Mouse (Mus musculus) lung, adult 18-20 months (tissue): ENCODE measurements around the gene Cpne5.

Source experiments
- DNase-seq, 2 experiments: peaks; one replicate each; pipeline ENCODE4 v3.0.0; 2022; ENCODE audit warnings: mixed read lengths in 2 of 2

Cpne5 gene

DNA sequence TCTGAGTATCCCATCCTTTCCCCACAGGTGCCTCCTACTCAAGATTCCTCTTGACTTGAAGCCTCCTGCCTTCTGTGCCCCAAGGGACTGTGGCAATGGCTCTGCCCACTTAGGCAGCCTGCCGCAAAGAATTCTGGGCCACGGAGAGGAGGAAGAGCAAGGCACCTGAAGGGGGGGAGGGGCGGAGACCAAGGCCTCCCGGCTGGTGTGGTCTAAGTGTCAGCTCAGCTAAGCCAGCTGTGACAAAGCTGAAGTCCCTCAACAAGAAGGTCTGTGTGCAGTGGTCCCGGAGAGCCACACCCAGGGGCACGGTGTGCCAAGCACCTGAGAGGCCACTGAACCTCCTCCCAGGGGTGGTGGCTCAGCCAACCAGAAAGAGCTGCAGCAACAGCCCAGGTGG lies 70.6 kb downstream of the Cpne5 start:
- peak; percentile 61 for DNase-seq

DNA sequence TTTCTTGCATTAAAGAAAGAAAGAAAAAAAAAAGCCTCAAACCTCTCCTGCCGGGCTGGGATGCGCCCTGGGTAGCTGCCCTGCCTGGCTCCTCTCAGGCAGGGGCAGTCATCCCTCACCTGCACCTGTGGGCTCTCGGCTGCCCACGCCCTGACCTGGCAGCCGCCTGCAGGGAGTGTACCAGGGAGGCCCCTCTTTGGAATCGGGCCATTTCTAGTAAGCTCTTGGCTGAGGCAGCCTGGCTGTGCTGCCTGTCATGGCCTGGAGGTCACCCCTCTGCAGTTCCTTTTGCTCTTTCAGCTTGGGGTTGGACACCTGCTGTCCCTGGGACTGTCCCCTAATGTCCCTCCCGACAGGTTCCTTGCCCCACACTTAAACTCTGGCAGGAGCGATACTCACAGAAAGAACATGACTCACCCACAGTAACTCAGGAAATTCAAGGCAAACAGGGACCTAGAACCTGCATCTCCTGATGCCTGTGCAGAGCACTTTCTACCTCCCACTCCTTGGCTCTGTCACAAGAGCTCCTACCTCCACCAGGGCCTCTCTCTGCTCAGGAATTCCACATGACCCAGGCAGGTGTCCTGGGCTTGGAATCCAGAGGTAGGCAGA lies 71.9 kb downstream of the Cpne5 start:
- DNase-seq = no peak

DNA sequence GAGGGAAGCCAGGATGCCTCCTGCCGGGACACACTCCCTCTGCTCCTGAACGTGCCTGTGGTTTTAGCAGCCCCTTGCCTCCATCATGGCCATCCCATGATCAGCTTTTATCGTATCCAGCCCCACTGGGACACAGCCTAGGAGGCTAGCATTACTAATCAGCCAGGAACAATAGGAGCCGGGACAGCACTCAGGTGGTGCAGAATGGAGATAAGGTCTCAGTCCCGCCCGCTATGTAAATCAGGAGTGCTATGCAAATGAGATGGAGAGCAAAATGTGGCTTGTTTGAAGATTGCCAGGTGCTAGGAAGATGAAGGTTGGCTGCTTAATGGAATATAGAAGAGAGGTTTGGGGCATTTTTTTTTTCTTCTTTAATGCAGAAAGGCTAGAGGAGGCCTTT lies 72.5 kb downstream of the Cpne5 start:
- no peak for DNase-seq

DNA sequence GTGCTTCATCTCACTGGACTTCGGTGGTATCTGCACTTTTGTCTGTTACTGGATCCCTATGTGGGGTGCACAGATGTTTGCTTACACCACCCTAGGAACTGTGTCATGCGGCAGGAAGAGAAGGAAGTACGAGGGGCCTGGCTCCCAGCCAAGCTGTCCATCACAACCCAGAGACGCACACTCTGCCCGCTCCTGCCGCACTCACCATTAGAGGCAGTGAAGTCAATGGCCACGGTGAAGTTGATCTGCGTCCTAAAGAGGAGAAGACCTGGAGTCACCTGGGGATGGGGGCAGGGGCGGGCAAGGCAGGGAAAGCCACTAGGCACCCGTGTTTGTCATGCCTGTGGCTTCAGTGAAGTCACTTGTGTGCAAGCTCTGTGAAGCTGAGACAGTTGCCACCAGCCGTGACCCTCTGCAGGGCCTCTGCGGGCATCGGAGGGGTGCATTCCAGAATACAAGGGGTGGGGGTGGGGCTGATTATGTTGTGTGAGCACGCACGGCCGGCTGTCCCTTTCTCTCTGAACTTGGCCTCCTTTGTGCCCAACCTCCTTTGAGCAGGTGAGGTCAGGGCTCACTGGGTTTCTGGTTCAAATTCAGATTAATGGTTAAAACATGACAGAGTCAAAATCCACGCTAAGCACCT lies 73.4 kb downstream of the Cpne5 start:
- DNase-seq = peak; percentile 66 to 67

DNA sequence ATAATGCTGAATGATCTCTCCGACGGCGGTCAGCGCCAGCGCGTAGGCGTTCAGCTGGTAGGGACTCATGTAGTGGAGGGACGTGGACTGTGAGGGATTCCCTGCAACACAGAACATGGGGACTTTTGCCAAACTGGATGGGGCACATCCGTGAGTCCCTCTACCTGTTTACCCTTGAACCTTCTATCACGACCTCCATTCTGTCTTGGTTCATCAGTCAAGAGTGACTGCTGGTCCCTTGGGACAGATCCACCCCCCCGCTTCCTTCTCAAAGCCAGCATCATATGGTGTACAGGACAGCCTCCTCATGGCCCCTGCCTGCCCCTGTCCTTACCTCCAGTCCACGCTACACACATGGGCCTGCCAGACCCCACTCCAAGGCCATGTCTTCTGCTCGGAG lies 75.6 kb downstream of the Cpne5 start:
- DNase-seq = no peak

DNA sequence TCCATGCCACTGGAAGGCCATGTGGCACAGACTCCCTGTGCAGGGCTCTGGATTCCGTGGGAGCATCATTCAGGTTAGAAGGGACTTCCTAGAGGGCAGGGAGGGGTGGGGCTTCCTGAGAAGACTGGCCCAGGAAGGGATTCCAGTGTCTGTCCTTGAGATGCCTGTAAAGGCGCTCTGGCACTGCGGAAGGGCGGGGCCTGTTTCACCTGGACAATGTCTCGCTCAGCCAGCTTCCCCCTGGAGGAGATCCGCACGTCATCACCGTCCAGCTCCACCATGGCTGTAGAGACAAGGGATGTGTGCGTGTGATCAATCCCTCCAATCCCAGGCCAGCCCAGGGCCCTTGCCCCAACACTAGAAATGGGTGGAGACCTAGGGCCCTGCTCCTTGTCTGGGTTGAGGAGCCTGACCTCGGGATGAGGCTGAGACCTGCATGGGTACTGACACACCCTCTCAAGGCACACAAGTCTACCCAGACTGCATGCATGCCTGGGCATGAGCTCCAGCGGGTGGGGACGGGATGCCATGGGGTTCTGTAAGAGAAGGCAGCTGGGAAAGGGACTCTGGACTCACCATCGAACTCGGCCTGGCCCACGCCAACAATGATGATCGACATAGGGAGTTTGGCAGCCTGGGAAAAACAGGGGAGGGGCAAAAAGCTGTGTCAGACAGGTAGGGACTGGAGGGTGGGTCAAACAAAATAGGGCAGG lies 78.1 kb downstream of the Cpne5 start:
- DNase-seq = no peak

DNA sequence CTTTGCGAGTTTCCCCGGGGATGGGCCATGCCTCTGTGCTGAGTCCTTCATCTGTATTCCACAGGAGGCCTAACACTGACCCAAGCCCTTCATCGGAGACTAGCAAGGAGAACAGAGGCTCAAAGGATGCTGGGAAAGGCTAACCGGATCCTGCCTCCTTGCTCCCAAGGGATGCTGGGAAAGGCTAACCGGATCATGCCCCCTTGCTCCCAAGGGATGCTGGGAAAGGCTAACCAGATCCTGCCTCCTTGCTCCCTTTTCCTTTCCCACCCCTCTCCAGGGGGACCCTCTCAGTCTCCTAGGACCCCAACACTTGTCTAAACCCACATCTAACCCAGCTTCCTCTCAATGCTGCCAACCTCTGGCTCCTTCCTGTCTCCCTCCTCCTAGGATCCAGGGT lies 78.6 kb downstream of the Cpne5 start:
- DNase-seq = no peak

DNA sequence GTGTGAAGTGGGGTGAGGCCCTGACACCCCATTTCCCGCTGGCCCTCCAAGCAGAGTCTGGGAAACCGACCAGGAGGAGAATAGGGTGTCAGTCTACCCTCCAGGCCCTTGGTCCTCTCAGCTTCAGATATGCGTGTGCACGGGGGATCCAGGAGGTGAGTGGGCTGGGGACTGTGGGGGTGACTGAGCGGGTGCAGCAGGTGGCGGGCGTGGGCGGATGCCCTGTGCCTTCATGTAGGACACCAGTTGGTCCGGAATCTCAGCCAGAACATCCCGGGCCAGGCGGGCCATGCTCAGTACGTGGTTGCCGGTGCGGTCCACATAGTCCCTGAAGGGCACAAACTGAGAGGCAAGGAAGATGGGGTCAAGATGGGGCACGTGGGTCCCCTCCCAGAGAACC lies 79.1 kb downstream of the Cpne5 start:
- DNase-seq = no peak

DNA sequence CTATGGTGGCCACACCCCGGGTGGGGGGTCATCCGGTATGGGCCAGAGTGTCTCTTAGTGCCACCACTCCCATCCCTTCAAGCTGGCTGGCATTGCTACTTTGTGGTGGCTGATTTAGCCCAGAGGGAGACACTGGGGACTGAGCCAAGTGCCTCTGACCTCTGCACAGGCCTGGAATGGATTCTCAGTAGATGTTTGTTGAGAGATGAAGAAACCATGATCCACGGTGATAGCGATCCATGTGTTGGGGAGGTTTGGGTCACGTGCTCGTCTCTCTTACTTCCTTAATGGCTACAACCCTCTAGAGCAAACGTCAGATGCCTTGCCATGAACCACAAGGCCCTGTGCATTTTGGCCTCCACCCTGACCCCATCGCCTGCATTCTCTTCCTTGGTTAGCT lies 81.1 kb downstream of the Cpne5 start:
- peak; percentile 33 to 36 for DNase-seq

DNA sequence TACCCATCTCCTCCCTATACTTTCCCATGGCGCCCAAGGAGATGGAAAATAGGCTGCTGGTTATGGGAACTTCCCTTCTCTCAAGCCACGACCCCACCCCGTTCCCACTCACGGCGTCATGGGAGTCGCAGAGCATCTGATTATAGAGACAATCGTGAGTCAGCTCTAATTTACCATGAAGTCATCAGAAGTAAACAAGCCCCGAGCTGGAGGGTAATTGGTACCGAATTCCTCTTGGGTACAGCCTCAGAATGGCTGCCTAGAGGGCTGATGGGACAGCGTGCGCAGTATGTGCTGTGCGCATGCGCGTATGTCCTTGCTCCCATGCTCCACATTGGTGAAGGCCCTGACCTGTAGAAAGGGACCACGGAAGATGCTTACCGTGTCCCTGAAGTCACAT lies 81.6 kb downstream of the Cpne5 start:
- DNase-seq = no peak

DNA sequence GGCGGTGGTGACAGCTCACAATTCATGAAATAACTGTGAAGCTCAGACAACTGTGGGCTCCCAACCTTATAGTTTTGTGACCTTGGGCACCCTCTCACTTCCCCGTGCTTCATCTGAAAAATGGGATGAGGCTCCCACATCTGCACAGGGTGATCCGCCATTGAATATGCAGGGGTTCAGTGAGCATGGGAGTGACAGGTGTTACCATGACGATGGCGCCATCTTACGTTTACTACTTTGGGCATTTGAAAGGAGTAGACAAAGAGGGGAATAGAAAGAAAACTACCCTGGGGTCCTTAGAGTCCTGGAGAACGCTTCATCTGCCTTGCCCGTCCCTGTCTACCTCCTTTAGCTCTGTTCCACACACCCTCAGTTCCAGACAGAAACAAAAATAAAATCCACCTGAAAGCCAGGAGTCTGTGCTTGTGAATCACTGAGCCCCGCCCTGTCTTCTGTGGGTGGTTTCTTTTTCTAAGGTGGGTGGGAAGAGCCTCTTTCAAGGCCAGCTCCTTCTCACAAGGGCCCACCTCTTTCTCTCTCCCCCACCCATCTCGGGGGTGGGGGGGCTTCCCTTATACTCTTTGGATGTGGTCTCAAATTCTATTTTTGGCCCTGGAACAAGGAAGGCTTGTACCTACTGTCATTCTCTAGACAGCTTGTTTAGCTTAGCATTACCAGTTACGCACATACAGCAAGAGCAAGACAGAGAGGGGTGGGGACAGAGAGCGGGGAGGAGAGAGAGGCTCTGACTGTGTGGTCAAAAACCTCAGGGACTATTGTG lies 82.4 kb downstream of the Cpne5 start:
- no peak for DNase-seq

DNA sequence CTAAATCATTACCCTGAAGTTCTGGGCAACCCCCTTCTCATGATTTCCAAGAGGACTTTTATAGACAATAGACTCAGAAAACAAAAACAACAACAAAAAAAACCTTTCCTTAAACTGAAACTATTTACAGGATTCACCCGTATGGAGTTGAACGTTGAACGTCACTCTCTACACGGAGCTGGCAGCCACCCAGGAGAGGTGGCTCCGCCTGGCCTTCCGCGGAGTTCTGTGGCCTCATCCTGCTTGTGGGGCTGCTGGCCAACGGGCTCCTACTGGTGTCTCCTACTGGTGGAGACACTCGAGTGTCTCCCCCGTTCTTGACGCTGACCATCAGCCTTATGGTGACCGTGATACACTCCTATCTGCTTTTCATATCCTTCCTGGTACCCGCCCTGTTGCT lies 83.7 kb downstream of the Cpne5 start:
- DNase-seq = no peak

DNA sequence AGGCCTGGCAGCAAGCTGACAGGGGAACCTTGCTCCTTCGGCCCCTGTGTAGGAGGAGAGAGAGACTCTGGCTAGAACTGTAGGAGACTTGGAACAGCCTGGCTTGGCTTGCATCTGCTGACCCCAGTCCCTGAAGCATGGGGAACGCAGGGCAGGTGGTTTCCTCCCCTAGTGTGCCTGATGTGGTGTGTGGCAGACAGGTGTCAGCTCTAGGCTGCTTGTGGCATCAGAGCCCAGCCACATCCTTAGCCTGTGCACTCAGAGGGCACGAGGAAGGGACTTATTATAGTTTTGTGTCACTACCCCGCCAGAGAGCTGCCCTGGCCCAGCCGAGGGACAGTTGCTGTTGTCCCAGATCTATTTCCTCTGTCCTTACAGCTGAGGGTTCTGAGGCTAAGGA lies 85.4 kb downstream of the Cpne5 start:
- DNase-seq = no peak

DNA sequence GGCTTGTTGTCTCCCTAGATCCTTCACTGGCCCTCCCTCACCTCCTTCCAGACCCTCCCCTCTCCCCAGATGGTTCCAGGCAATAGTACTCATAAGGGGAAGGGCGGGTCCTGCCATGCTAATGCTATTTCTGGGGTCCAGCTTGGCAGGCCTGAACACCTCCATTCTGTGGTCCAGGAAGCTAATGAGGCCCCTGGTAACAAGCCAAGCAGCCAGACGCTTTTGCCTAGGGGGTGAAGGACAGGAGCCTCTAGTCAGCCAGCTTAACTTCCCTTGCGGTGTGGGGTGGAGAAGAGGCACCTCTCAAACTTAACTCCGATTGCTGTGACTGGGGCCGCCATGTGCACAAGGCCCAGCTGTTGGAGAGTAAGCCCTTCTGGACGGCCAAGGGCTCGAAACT lies 88.2 kb downstream of the Cpne5 start:
- DNase-seq = no peak

DNA sequence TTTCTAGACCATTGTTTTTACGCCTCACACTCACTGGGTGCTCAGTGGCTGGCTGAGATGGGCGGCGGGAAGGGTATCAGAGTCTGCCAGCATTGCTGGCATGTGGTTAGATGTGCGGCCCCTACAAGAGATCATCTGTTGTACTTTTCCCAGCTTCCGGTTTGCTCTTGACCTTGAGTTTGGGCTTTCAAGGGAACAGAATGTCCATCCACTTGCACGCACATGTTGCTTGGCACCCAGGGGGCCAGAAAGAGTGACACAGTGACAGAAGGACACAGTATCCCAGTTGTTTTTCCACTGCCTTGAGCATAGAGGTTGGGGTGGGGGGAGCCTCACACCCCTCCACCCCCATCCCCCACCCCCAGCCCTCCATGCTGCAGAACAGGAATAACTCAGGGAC lies 90.2 kb downstream of the Cpne5 start:
- DNase-seq = no peak

DNA sequence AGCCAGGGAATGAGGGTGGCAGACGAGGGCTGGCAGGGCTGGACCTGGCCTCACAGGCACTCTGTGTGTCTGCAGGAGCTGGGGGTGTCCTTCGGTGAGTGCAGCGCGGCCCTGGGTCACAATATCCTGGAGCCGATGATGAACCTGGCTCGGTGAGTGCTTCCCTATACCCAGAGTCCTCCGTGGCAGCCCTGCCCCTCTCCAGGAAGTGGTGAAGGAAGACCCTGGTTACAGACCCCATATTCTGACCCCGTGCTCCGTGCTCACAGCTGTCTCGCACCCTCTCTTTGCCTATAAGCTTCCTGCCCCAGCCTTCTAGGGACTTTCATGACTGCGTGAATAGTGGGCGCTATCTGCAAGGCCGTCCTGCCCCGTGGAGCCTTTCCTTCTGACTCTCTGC lies 90.7 kb downstream of the Cpne5 start:
- no peak for DNase-seq

DNA sequence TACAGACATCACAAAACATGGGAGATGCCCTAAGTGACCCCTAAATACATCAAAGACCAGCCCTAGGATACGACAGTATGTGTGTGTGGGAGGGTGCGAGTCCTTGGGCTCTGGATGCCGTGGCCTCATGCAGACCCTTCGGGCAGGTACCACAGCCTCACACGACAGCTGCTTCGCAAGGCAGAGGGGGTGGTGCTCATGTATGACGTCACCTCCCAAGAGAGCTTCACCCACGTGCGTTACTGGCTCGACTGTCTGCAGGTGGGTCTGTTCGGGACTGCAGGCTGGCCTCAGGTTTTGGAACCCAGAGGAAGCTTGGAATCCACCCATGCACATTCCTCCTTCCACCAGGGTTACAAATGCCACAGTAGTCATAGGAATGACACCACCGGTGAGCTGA lies 92.9 kb downstream of the Cpne5 start:
- DNase-seq = no peak

DNA sequence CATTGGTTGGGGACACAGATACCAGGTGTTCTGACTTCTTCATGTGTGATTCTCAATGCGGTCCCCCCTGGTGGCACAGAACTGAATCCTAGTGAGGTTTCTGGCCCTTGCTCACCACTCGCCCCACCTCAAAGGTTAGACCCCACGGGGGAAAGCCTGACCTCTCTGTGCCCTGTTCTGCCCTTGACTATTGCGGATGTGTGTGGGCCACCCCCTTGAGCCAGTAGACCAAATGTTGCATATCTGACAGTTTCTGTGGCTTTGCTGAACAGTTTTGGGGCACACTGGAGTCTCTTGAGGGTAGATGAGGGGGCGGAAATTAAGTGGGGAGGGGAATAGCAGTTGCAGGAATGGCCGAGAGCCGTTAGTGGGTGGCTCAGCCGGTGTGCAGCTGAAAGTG lies 94.7 kb downstream of the Cpne5 start:
- no peak for DNase-seq

DNA sequence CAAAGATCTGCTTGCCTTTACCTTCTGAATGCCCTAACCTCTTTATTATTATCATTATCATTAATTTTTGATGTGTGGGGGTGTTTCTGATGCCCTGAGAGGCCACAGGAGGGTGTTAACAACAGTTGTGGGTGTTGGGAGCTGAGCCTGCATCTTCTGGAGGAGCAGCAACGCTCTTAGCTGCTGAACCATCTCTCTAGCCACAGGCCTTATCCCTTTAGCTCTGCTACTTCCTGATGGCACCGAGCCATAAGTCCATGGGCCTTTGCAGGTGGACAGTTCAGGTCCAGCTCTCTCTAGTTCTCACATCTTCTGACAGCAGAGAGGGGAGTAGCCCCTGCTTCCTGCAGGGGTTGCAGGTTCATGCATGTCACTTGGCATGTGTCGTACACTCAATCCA lies 96.4 kb downstream of the Cpne5 start:
- no peak for DNase-seq

DNA sequence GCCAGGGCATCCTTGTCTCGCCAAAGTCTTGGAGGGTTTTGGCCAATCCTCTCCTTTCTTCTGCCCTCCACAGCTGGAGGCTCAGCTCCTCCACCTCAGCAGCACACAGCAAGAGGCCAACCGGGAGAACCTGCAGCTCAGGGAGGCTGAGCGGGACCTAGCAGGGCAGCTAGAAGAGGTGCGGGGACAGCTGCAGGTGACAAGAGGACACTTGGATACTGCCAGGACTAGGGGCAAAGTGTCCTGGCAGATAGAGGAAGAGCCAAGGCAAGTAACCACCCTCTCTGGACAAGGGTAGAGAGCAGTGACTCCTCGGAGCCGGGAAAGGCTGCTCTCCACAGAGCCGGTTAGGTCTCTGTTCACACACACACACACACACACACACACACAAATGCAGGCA lies 100.1 kb downstream of the Cpne5 start:
- no peak for DNase-seq

DNA sequence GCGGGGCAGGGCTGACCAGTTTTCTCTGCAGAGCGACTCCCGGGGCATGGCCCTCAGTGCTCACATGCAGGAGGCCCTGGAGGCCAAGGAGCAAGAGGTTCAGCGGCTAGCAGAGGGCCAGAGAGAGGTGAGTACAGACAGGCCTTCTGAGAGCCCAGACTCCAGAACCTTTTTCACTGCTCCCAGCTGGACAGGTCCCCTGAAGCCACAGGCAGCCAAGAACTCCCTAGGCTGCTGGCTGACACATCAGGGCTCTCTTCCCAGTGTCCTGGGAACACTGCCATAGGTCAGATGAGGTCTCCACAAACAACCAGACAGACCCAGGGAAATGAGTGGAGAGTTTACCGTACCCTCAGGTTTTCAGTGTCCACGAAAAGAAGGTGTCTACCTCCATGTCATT lies 101.7 kb downstream of the Cpne5 start:
- DNase-seq = peak; percentile 56 to 62

DNA sequence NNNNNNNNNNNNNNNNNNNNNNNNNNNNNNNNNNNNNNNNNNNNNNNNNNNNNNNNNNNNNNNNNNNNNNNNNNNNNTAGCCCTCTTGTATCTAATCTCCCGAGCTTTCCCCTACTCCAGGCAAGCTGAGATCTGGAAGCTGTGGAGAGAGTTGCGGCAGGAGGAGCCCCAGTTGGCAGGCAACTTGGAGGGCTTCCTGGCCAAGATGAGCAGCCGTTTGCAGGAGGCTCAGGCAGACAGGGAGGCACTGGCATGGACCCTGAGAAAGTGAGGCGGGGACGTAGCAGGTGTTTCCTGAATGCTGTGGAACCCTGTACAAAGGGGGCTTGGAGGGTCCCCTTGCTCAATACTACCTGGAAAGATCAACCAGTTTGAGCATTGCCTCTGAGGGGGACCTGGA lies 102.9 kb downstream of the Cpne5 start:
- DNase-seq = no peak

DNA sequence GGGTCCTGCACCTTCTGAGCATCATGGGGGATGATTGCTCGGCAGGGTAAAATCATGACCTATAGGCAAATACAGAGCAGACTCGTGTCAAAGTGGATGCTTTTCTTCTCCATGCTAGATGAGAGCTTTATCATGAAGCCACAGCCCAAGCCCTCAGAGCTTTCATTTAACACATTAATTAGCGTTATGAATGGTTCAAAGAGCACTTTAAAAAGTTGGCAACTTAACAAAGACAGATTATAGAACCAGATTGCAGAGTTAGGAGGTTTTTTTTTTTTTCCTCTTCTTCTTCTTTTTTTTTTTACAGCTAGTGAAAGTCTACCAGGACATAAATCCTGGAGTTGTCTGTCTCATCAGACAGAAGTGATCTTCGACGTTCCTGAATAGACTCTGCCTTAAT lies 108.6 kb downstream of the Cpne5 start:
- DNase-seq = no peak

DNA sequence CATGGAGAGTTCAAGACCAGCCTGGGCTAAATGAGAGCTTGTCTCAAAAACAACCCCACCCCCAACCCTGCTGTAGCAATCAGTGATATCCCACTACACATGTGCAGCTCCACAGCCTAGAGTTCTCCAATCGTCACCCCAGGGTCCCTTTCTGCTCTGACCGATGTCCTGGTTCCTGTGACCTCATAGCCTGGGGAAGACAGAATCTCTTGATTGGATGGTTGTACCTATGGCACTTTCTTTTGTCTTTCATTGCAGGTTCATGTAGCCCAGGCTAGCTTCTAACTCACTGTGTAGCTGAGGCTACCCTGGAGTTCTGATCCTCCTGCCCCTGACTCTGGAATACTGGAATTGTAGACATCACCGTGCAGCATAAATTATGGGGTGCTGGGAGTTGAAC lies 111.4 kb downstream of the Cpne5 start:
- DNase-seq = peak in 1 of 2 experiments; percentile 1
